Comparison of ENCODE assay signal across 8 mouse cellular contexts in genomic region chr10:28074653-28075451, GRCm38 (mm10). TPM values are rescaled to one million over a fixed set of nuclear protein-coding genes. Genes with fewer than 3 reads are reported as not detected.
DNase-seq lines count a peak whose midpoint lies in the region; ATAC-seq and TF ChIP-seq lines count a peak whose summit lies in the region.

TSS of gene Ptprk (plus strand) at chr10:28074820.

- H3K4me2 ChIP-seq in intestine, postnatal 0 days (replicated peaks; ENCODE audit: low read depth): peak within 1 kb of the TSS; percentile 75

- no peak for TF ChIP-seq POLR2A in spleen, adult 2 months (IDR thresholded peaks at IDR 0.05; ENCODE audit: low read depth, low read length)

- H3K27me3 ChIP-seq in intestine, postnatal 0 days (replicated peaks; ENCODE audit: control insufficient read depth, insufficient read depth, low read length): no peaks in the 10 kb centered on the region
- H3K27me3 ChIP-seq in spleen, adult 2 months (ENCODE audit: control insufficient read depth, insufficient read depth, low read length): peaks cover 2% of the 10 kb centered on the region; the same call in 1 of the 2 replicates

- H3K27ac ChIP-seq in intestine, postnatal 0 days (ENCODE audit: low read depth, low read length): peak within 1 kb of the TSS; percentile 95
- 0 out of 2 replicates have a peak within 1 kb of the TSS, but pooled peaks have one; percentile 22 for H3K27ac ChIP-seq in spleen, adult 2 months (ENCODE audit: insufficient read depth, low read length)

- no peaks in the 10 kb centered on the region for H3K9me3 ChIP-seq in intestine, postnatal 0 days (ENCODE audit: control insufficient read depth)

- under 1% methylated on average over 77 of the region's 77 CpGs for WGBS in intestine, postnatal 0 days
- under 1% methylated on average over 65 of the region's 77 CpGs for WGBS in spleen, adult 2 months

- H3K9ac ChIP-seq in intestine, postnatal 0 days (ENCODE audit: low read depth, low read length): peak within 1 kb of the TSS; percentile 92

- H3K4me1 ChIP-seq in intestine, postnatal 0 days (replicated peaks; ENCODE audit: control insufficient read depth, insufficient read depth, low read length): 0 out of 2 replicates have a peak, but pooled peaks cover 4% of the 10 kb centered on the region
- H3K4me1 ChIP-seq in spleen, adult 2 months (ENCODE audit: control insufficient read depth, insufficient read depth, insufficient read length): no peaks in the 10 kb centered on the region; the same call in 1 of the 2 replicates

- H3K4me3 ChIP-seq in intestine, postnatal 0 days (ENCODE audit: low read depth, low read length): peak within 1 kb of the TSS; percentile 87
- H3K4me3 ChIP-seq in spleen, adult 2 months (ENCODE audit: extremely low read depth, insufficient read depth, insufficient read length): peak within 1 kb of the TSS; percentile 46; the same call in 1 of the 2 replicates

- intact Hi-C loops in left cerebral cortex, postnatal 25 days (cut with DNase I): loop anchor here (5.0 to 10.0 kb wide), 5 partner anchors 52 to 943 kb away; no protein-coding TSS in a partner anchor

- TF ChIP-seq CTCF in intestine, postnatal 0 days (IDR thresholded peaks at IDR 0.05; ENCODE audit: low read depth): peak; percentile 26; the same call in 1 of the 2 replicates
- no peak for TF ChIP-seq CTCF in spleen, adult 2 months (IDR thresholded peaks at IDR 0.05; ENCODE audit: extremely low read depth, insufficient read depth, insufficient read length, insufficient replicate concordance)

- ATAC-seq in intestine, postnatal 0 days: peak; percentile 96
- no peak for ATAC-seq in inflammation-experienced regulatory T-cells, adult 6 months

- H3K36me3 ChIP-seq in intestine, postnatal 0 days (ENCODE audit: control insufficient read depth, insufficient read depth): no peaks in the 10 kb centered on the region
- H3K36me3 ChIP-seq in spleen, adult 2 months (ENCODE audit: control insufficient read depth, insufficient read depth, low read length): no peaks in the 10 kb centered on the region

- DNase-seq in adrenal gland, postnatal 25 days: peak; percentile 93
- peak; percentile 85 for DNase-seq in embryo, embryonic 11.5 days (ENCODE audit: low read depth, low spot score)
- DNase-seq in gonadal fat pad, adult 2 months (ENCODE audit: low read depth): no peak
- peak; percentile 92 to 95 for DNase-seq in left cerebral cortex, postnatal 25 days (ENCODE audit: low spot score in 2 of 2)
- DNase-seq in mesoderm, embryonic 11.5 days (ENCODE audit: low read depth, low spot score): peak; percentile 96
- peak in 1 of 2 experiments; percentile 10 for DNase-seq in spleen, adult 2 months (ENCODE audit: low read depth in 1 of 2, low spot score in 2 of 2)

RNA-seq across cellular contexts. Expression of gene Ptprk, which starts in this region (rescaled TPM):
- 20.9 and 22.6 TPM in 2 replicates for total RNA-seq in adrenal gland, postnatal 25 days (2021)
- 11.4 and 13.7 TPM in 2 replicates for polyA plus RNA-seq in gonadal fat pad, adult 2 months (2012; rRNA removed)
- 29.5 and 30.2 TPM in 2 replicates for polyA plus RNA-seq in intestine, postnatal 0 days (2015; fragmentation: Nextera tagmentation; extraction: Ambion mirVana)
- total RNA-seq in left cerebral cortex, postnatal 25 days (2021): 10 to 100 TPM; 78.3 to 87.8 TPM
- polyA plus RNA-seq in spleen, adult 2 months (2012; rRNA removed): 1.6 TPM in 2 replicates
- 1 to 10 TPM in 1 of 3 experiments, under 1 TPM in 1, not detected in 1; 0.17 to 5.3 TPM for polyA plus RNA-seq in inflammation-experienced regulatory T-cells, adult 6 months (2017; shearing (Covaris generic))
